Mouse (Mus musculus): ENCODE measurements around the gene Reln. TPM values are rescaled to one million over a fixed set of nuclear protein-coding genes. Genes with fewer than 3 reads are reported as not detected.

The Reln gene
- polyA plus RNA-seq, 1 experiment from 2014 or later, result 14.5 TPM

DNA sequence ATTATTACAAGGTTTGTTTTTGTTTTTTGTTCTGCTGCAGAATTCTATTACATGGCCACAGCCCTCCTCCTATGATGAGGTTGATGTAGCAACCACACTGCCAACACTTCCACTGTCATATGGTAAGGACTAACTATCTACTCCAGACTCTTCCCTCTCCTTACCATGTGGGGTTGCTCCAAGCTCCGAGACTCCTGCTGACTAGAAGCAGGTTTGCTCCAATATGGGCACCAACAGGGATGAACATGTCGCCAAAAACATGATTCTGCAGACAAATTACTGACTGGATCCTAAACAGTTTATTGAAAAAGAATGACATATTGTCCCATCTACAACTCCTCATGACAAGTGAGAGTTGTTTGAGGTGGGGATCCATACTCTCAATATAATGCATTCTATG, 28.5 kb downstream of the Reln start:
- no peak for ATAC-seq (replicated peaks; ENCODE audit: low FRiP score, low read depth)
- Histone ChIP-seq H3K4me3 (replicated peaks; ENCODE audit: low read depth, low read length) (no peak overlapping the region), H3K9me3 (replicated peaks; ENCODE audit: low read length) (no peaks in the 10 kb centered on the region), H3K4me2 (ENCODE audit: low read length) (no peak overlapping the region), H3K4me1 (replicated peaks; ENCODE audit: insufficient read depth, low read length) (no peaks in the 10 kb centered on the region), H3K27me3 (ENCODE audit: insufficient read depth, low read length) (no peaks in the 10 kb centered on the region), H3K27ac (no peak overlapping the region), H3K9ac (ENCODE audit: low read depth, low read length) (no peak overlapping the region), H3K36me3 (ENCODE audit: insufficient read depth, low read length) (no peaks in the 10 kb centered on the region)
- 85% methylated on average over 2 of the region's 2 CpGs for WGBS
- TF ChIP-seq CTCF (IDR thresholded peaks at IDR 0.05; ENCODE audit: low read depth), result no peak
- no peak for DNase-seq (ENCODE audit: low spot score)

- DNase-seq (ENCODE audit: low spot score), result no peak
- H3K9me3 ChIP-seq (replicated peaks; ENCODE audit: low read length), result no peaks in the 10 kb centered on the region
- no peak overlapping the region for H3K4me2 ChIP-seq (ENCODE audit: low read length)
- H3K27me3 ChIP-seq (ENCODE audit: insufficient read depth, low read length), result no peaks in the 10 kb centered on the region
- no peak for TF ChIP-seq CTCF (IDR thresholded peaks at IDR 0.05; ENCODE audit: low read depth)
- H3K9ac ChIP-seq (ENCODE audit: low read depth, low read length), result no peak overlapping the region
- no peaks in the 10 kb centered on the region for H3K4me1 ChIP-seq (replicated peaks; ENCODE audit: insufficient read depth, low read length)
- H3K36me3 ChIP-seq (ENCODE audit: insufficient read depth, low read length), result no peaks in the 10 kb centered on the region
- WGBS, result 80% methylated on average over 10 of the region's 10 CpGs
- ATAC-seq (replicated peaks; ENCODE audit: low FRiP score, low read depth), result no peak
- H3K4me3 ChIP-seq (replicated peaks; ENCODE audit: low read depth, low read length), result no peak overlapping the region
- no peak overlapping the region for H3K27ac ChIP-seq
Observed at GRCm38 (mm10) chr5:22312995-22313394, 31.5 kb downstream of the Reln start.

DNA sequence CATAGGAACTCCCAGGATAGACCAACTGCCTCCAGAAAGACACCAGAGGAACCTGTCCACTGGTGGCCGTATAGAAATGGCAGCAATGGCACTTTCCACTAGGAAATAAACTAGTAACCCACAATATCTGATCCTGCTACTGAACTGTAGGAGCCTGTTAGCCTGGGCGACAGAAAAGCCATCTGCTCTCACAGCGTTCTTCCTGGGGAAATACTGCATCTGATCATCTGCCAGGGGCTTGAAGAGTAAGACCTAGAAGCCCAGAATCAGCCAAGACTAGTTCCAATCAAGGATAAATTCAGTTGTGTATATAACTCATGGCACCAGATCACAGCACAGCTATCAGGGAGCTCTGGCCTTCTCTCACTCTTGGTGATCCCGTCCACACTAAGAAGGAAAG, 33.5 kb downstream of the Reln start:
- no peaks in the 10 kb centered on the region for H3K9me3 ChIP-seq (replicated peaks; ENCODE audit: low read length)
- no peak for TF ChIP-seq CTCF (IDR thresholded peaks at IDR 0.05; ENCODE audit: low read depth)
- 92% methylated on average over 4 of the region's 4 CpGs for WGBS

GRCm38 (mm10) chr5:22309001-22309400, 35.5 kb downstream of the Reln start:
- H3K9ac ChIP-seq (ENCODE audit: low read depth, low read length), result no peak overlapping the region
- no peaks in the 10 kb centered on the region for H3K4me1 ChIP-seq (replicated peaks; ENCODE audit: insufficient read depth, low read length)
- no peak for ATAC-seq (replicated peaks; ENCODE audit: low FRiP score, low read depth)
- DNase-seq (ENCODE audit: low spot score), result no peak
- no peaks in the 10 kb centered on the region for H3K9me3 ChIP-seq (replicated peaks; ENCODE audit: low read length)
- no peaks in the 10 kb centered on the region for H3K27me3 ChIP-seq (ENCODE audit: insufficient read depth, low read length)
- no peak for TF ChIP-seq CTCF (IDR thresholded peaks at IDR 0.05; ENCODE audit: low read depth)
- H3K27ac ChIP-seq, result no peak overlapping the region
- no peak overlapping the region for H3K4me2 ChIP-seq (ENCODE audit: low read length)
- H3K36me3 ChIP-seq (ENCODE audit: insufficient read depth, low read length), result no peaks in the 10 kb centered on the region
- WGBS, result 34% methylated on average over 2 of the region's 2 CpGs
- no peak overlapping the region for H3K4me3 ChIP-seq (replicated peaks; ENCODE audit: low read depth, low read length)

More for the DNA sequence above, 33.5 kb downstream of the Reln start:
- Histone ChIP-seq H3K4me1 (replicated peaks; ENCODE audit: insufficient read depth, low read length) (no peaks in the 10 kb centered on the region), H3K4me2 (ENCODE audit: low read length) (no peak overlapping the region), H3K9ac (ENCODE audit: low read depth, low read length) (no peak overlapping the region), H3K36me3 (ENCODE audit: insufficient read depth, low read length) (no peaks in the 10 kb centered on the region), H3K27me3 (ENCODE audit: insufficient read depth, low read length) (no peaks in the 10 kb centered on the region), H3K4me3 (replicated peaks; ENCODE audit: low read depth, low read length) (no peak overlapping the region), H3K27ac (no peak overlapping the region)
- ATAC-seq (replicated peaks; ENCODE audit: low FRiP score, low read depth), result no peak
- DNase-seq (ENCODE audit: low spot score), result no peak

GRCm38 (mm10) chr5:22307853-22308252, 36.6 kb downstream of the Reln start:
- Histone ChIP-seq H3K27ac (no peak overlapping the region), H3K4me1 (replicated peaks; ENCODE audit: insufficient read depth, low read length) (no peaks in the 10 kb centered on the region), H3K4me2 (ENCODE audit: low read length) (no peak overlapping the region), H3K4me3 (replicated peaks; ENCODE audit: low read depth, low read length) (no peak overlapping the region), H3K27me3 (ENCODE audit: insufficient read depth, low read length) (no peaks in the 10 kb centered on the region), H3K9ac (ENCODE audit: low read depth, low read length) (no peak overlapping the region), H3K36me3 (ENCODE audit: insufficient read depth, low read length) (no peaks in the 10 kb centered on the region), H3K9me3 (replicated peaks; ENCODE audit: low read length) (no peaks in the 10 kb centered on the region)
- no peak for ATAC-seq (replicated peaks; ENCODE audit: low FRiP score, low read depth)
- 78% methylated on average over 4 of the region's 4 CpGs for WGBS
- no peak for DNase-seq (ENCODE audit: low spot score)
- TF ChIP-seq CTCF (IDR thresholded peaks at IDR 0.05; ENCODE audit: low read depth), result no peak

DNA sequence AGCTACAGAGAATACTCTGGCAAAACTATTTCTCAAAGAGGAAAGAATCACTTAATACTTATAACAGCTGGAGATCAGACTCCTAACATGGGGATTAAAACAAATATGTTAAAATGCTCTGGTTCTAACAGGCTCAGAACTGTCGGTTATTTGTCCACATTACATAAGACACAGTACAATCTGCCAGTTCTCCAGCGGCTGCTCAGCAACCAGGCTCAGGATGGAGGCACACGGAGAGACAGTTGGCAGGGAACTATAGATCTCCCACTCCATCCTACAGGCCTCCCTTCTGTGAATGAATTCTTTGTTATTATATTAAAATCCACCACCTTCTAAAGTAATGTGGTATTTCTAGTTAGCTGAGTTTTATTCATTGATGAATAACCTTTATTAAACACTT, 37.4 kb downstream of the Reln start:
- Histone ChIP-seq H3K27me3 (ENCODE audit: insufficient read depth, low read length) (no peaks in the 10 kb centered on the region), H3K4me1 (replicated peaks; ENCODE audit: insufficient read depth, low read length) (no peaks in the 10 kb centered on the region), H3K9me3 (replicated peaks; ENCODE audit: low read length) (no peaks in the 10 kb centered on the region), H3K4me2 (ENCODE audit: low read length) (no peak overlapping the region), H3K4me3 (replicated peaks; ENCODE audit: low read depth, low read length) (no peak overlapping the region), H3K27ac (no peak overlapping the region), H3K36me3 (ENCODE audit: insufficient read depth, low read length) (no peaks in the 10 kb centered on the region), H3K9ac (ENCODE audit: low read depth, low read length) (no peak overlapping the region)
- DNase-seq (ENCODE audit: low spot score) (no peak), ATAC-seq (replicated peaks; ENCODE audit: low FRiP score, low read depth) (no peak)
- no peak for TF ChIP-seq CTCF (IDR thresholded peaks at IDR 0.05; ENCODE audit: low read depth)
- 79% methylated on average over 3 of the region's 3 CpGs for WGBS

GRCm38 (mm10) chr5:22303709-22304108, 40.8 kb downstream of the Reln start:
- Histone ChIP-seq H3K9me3 (replicated peaks; ENCODE audit: low read length) (no peaks in the 10 kb centered on the region), H3K36me3 (ENCODE audit: insufficient read depth, low read length) (no peaks in the 10 kb centered on the region), H3K4me1 (replicated peaks; ENCODE audit: insufficient read depth, low read length) (no peaks in the 10 kb centered on the region), H3K27me3 (ENCODE audit: insufficient read depth, low read length) (no peaks in the 10 kb centered on the region), H3K4me2 (ENCODE audit: low read length) (no peak overlapping the region), H3K27ac (no peak overlapping the region), H3K9ac (ENCODE audit: low read depth, low read length) (no peak overlapping the region), H3K4me3 (replicated peaks; ENCODE audit: low read depth, low read length) (no peak overlapping the region)
- 80% methylated on average over 1 of the region's 1 CpGs for WGBS
- DNase-seq (ENCODE audit: low spot score) (no peak), ATAC-seq (replicated peaks; ENCODE audit: low FRiP score, low read depth) (no peak)
- TF ChIP-seq CTCF (IDR thresholded peaks at IDR 0.05; ENCODE audit: low read depth), result no peak

Measured in kidney, postnatal 0 days (tissue).